Mouse (Mus musculus): ENCODE measurements around the gene Dsn1. TPM values are rescaled to one million over a fixed set of nuclear protein-coding genes. Genes with fewer than 3 reads are reported as not detected.
A peak's percentile ranks its signal among the peaks of the same experiment; 100 is the strongest.

Gene Dsn1
- total RNA-seq (2014; rRNA removed; ENCODE audit: low replicate concordance) (28.2 and 47.4 TPM in 2 replicates), polyA plus RNA-seq (2015; fragmentation: Nextera tagmentation; extraction: Ambion mirVana) (13.8 TPM in 2 replicates)

- DNase-seq (ENCODE audit: low spot score) (peak; percentile 68), ATAC-seq (ENCODE audit: insufficient read depth, low read depth) (peak; percentile 85)
- peak within 1 kb of the TSS; percentile 53 for H3K9ac ChIP-seq (replicated peaks; ENCODE audit: low read depth, low read length)
- H3K4me3 ChIP-seq (ENCODE audit: low read depth, low read length), result peak within 1 kb of the TSS; percentile 59
- H3K27ac ChIP-seq (ENCODE audit: low read depth), result peak within 1 kb of the TSS; percentile 50
- H3K9me3 ChIP-seq (replicated peaks; ENCODE audit: control insufficient read depth, low read length), result no peaks in the 10 kb centered on the region
- no peaks in the 10 kb centered on the region; the same call in 1 of the 2 replicates for H3K4me1 ChIP-seq (ENCODE audit: control insufficient read depth, insufficient read depth)
- TF ChIP-seq CTCF (IDR thresholded peaks at IDR 0.05; ENCODE audit: low read depth) (no peak), EP300 (IDR thresholded peaks at IDR 0.05; ENCODE audit: low read depth) (no peak)
- WGBS, result under 1% methylated on average over 56 of the region's 56 CpGs
- peak within 1 kb of the TSS; percentile 80 for H3K4me2 ChIP-seq (ENCODE audit: low read depth, low read length)
- no peaks in the 10 kb centered on the region for H3K27me3 ChIP-seq (ENCODE audit: control insufficient read depth, insufficient read depth, low read length)
- H3K36me3 ChIP-seq (replicated peaks; ENCODE audit: control insufficient read depth, insufficient read depth, low read length), result peaks cover 4% of the 10 kb centered on the region; the same call in 1 of the 2 replicates
Measured at GRCm38 (mm10) chr2:157006511-157007233, at the start of gene Dsn1. Dsn1 (minus strand) TSS chr2:157007154.

DNA sequence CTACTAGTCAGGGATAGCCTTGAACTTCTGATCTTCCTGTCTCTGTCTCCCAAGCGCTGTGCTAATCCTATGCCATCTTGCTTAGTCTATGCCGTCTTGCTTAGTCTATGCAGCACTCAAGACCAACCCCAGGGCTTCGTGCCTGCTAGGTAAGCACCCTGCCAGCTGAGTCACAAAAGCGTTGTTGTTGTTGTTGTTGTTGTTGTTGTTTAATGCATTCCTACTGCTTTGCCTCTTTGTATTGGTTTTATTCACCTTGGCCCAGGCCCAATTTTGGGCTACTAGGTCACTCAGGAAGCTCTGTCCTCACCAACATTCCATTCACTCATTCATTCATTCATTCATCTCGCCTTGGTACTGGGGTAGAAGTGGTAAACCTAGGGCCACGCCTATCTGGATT is 48.8 kb upstream of the Dsn1 start:
- ATAC-seq (ENCODE audit: insufficient read depth, low read depth), result no peak
- no peak overlapping the region for H3K4me2 ChIP-seq (ENCODE audit: low read depth, low read length)
- H3K4me3 ChIP-seq (ENCODE audit: low read depth, low read length), result no peak overlapping the region
- no peak overlapping the region for H3K27ac ChIP-seq (ENCODE audit: low read depth)
- peaks cover 12% of the 10 kb centered on the region for H3K4me1 ChIP-seq (ENCODE audit: control insufficient read depth, insufficient read depth)
- WGBS, result 87% methylated on average over 6 of the region's 6 CpGs
- no peak for DNase-seq (ENCODE audit: low spot score)
- H3K9ac ChIP-seq (replicated peaks; ENCODE audit: low read depth, low read length), result no peak overlapping the region
- TF ChIP-seq EP300 (IDR thresholded peaks at IDR 0.05; ENCODE audit: low read depth), result no peak
- no peak for TF ChIP-seq CTCF (IDR thresholded peaks at IDR 0.05; ENCODE audit: low read depth)
- no peaks in the 10 kb centered on the region for H3K9me3 ChIP-seq (replicated peaks; ENCODE audit: control insufficient read depth, low read length)
- peaks cover 40% of the 10 kb centered on the region for H3K36me3 ChIP-seq (replicated peaks; ENCODE audit: control insufficient read depth, insufficient read depth, low read length)
- H3K27me3 ChIP-seq (ENCODE audit: control insufficient read depth, insufficient read depth, low read length), result no peaks in the 10 kb centered on the region

GRCm38 (mm10) chr2:157054816-157055215 is 47.9 kb upstream of the Dsn1 start:
- Histone ChIP-seq H3K27ac (ENCODE audit: low read depth) (peak overlapping the region; percentile 81), H3K9me3 (replicated peaks; ENCODE audit: control insufficient read depth, low read length) (no peaks in the 10 kb centered on the region), H3K27me3 (ENCODE audit: control insufficient read depth, insufficient read depth, low read length) (no peaks in the 10 kb centered on the region), H3K4me2 (ENCODE audit: low read depth, low read length) (no peak overlapping the region), H3K36me3 (replicated peaks; ENCODE audit: control insufficient read depth, insufficient read depth, low read length) (peaks cover 33% of the 10 kb centered on the region), H3K4me3 (ENCODE audit: low read depth, low read length) (no peak overlapping the region), H3K4me1 (ENCODE audit: control insufficient read depth, insufficient read depth) (peaks cover 12% of the 10 kb centered on the region), H3K9ac (replicated peaks; ENCODE audit: low read depth, low read length) (peak overlapping the region; percentile 25)
- ATAC-seq (ENCODE audit: insufficient read depth, low read depth) (peak; percentile 54; the same call in 1 of the 2 replicates), DNase-seq (ENCODE audit: low spot score) (no peak)
- 30% methylated on average over 5 of the region's 5 CpGs for WGBS
- TF ChIP-seq CTCF (IDR thresholded peaks at IDR 0.05; ENCODE audit: low read depth) (no peak), EP300 (IDR thresholded peaks at IDR 0.05; ENCODE audit: low read depth) (no peak)

DNA sequence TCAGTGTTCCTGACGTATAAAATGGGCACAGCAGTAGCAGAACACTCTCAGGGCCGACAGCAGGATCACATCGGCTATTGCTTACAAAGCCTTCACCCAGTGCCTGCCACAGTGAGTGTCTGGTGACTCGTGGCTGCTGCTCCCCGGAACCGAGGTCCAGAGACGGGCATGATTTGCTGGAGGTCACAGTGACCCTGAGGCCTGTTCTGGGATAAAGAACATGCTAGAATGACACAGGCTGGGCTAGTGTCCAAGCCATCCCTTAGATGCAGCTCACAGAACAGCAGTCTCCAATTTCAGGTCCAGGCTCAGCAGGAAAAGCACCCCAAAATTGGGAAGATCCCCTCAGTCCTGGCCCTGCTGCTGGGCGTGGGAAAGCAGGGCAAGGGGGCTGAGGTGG is 47.3 kb upstream of the Dsn1 start:
- Histone ChIP-seq H3K9ac (replicated peaks; ENCODE audit: low read depth, low read length) (peak overlapping the region; percentile 25; the same call in 1 of the 2 replicates), H3K4me3 (ENCODE audit: low read depth, low read length) (no peak overlapping the region), H3K4me2 (ENCODE audit: low read depth, low read length) (no peak overlapping the region), H3K27me3 (ENCODE audit: control insufficient read depth, insufficient read depth, low read length) (no peaks in the 10 kb centered on the region), H3K36me3 (replicated peaks; ENCODE audit: control insufficient read depth, insufficient read depth, low read length) (peaks cover 28% of the 10 kb centered on the region), H3K4me1 (ENCODE audit: control insufficient read depth, insufficient read depth) (peaks cover 12% of the 10 kb centered on the region), H3K9me3 (replicated peaks; ENCODE audit: control insufficient read depth, low read length) (no peaks in the 10 kb centered on the region), H3K27ac (ENCODE audit: low read depth) (peak overlapping the region; percentile 81)
- TF ChIP-seq CTCF (IDR thresholded peaks at IDR 0.05; ENCODE audit: low read depth) (no peak), EP300 (IDR thresholded peaks at IDR 0.05; ENCODE audit: low read depth) (no peak)
- ATAC-seq (ENCODE audit: insufficient read depth, low read depth) (peak; percentile 59), DNase-seq (ENCODE audit: low spot score) (no peak)
- 42% methylated on average over 8 of the region's 8 CpGs for WGBS

- H3K27me3 ChIP-seq (ENCODE audit: control insufficient read depth, insufficient read depth, low read length), result no peaks in the 10 kb centered on the region
- H3K9ac ChIP-seq (replicated peaks; ENCODE audit: low read depth, low read length), result no peak overlapping the region
- WGBS, result 81% methylated on average over 4 of the region's 4 CpGs
- no peak overlapping the region for H3K4me2 ChIP-seq (ENCODE audit: low read depth, low read length)
- no peak overlapping the region for H3K4me3 ChIP-seq (ENCODE audit: low read depth, low read length)
- peaks cover 12% of the 10 kb centered on the region for H3K4me1 ChIP-seq (ENCODE audit: control insufficient read depth, insufficient read depth)
- peaks cover 29% of the 10 kb centered on the region for H3K36me3 ChIP-seq (replicated peaks; ENCODE audit: control insufficient read depth, insufficient read depth, low read length)
- ATAC-seq (ENCODE audit: insufficient read depth, low read depth) (no peak), DNase-seq (ENCODE audit: low spot score) (no peak)
- H3K27ac ChIP-seq (ENCODE audit: low read depth), result peak overlapping the region; percentile 81
- TF ChIP-seq EP300 (IDR thresholded peaks at IDR 0.05; ENCODE audit: low read depth) (no peak), CTCF (IDR thresholded peaks at IDR 0.05; ENCODE audit: low read depth) (peak; percentile 28)
- H3K9me3 ChIP-seq (replicated peaks; ENCODE audit: control insufficient read depth, low read length), result no peaks in the 10 kb centered on the region
Measured at GRCm38 (mm10) chr2:157053787-157054186, 46.8 kb upstream of the Dsn1 start.
